Mouse (Mus musculus) heart, adult 2 months (tissue): ENCODE measurements at regions not wholly inside any gene's neighbourhood (a gene's known extent, or its start where the extent isn't known, plus 50 kb on each side); places are given as distances from the start of the nearest gene placed in this dataset.

Experiments
- DNase-seq, 2 experiments: peaks; one replicate each; pipeline ENCODE4 v3.0.0; 2021
- H3K27ac ChIP-seq: fragments of 200-600 bp; 2 replicates; pipeline ENCODE4 v1.8.1; 2022
- H3K27me3 ChIP-seq: fragments of 200-500 bp; 2 replicates; pipeline ENCODE4 v1.6.1; 2012; ENCODE audit warnings: mild to moderate bottlenecking, low read length, inconsistent platforms, mixed read lengths; ENCODE audit not compliant: control insufficient read depth, insufficient read depth
- H3K36me3 ChIP-seq: fragments of 200-500 bp; 2 replicates; pipeline ENCODE4 v1.6.1; 2012; ENCODE audit warnings: low read length, inconsistent platforms; ENCODE audit not compliant: control insufficient read depth, insufficient read depth
- H3K4me1 ChIP-seq: fragments of 200-500 bp; 2 replicates; pipeline ENCODE4 v1.6.1; 2011; ENCODE audit warnings: low read length; ENCODE audit not compliant: control insufficient read depth, insufficient read depth
- H3K4me3 ChIP-seq: fragments of 200-600 bp; 2 replicates; pipeline ENCODE4 v1.8.1; 2022
- H3K79me2 ChIP-seq: fragments of 200-500 bp; replicated peaks from 2 replicates; pipeline ENCODE4 v1.6.1; 2012; ENCODE audit warnings: mild to moderate bottlenecking, inconsistent platforms, low read length, moderate library complexity, mixed read lengths; ENCODE audit not compliant: control insufficient read depth, insufficient read depth
- H3K9ac ChIP-seq: fragments of 200-500 bp; 2 replicates; pipeline ENCODE4 v1.6.1; 2012; ENCODE audit warnings: low read depth, mild to moderate bottlenecking, control low read depth, inconsistent platforms, low read length, mixed read lengths
- CTCF ChIP-seq: fragments of 200-600 bp; IDR thresholded peaks from 2 replicates; pipeline ENCODE4 v1.8.1; 2022; ENCODE audit warnings: antibody characterized with exemption, mild to moderate bottlenecking, moderate library complexity
- EP300 ChIP-seq: fragments of 200-500 bp; IDR thresholded peaks from 2 replicates; pipeline ENCODE4 v1.6.1; 2011; ENCODE audit warnings: low read depth, low read length, control low read depth; ENCODE audit not compliant: insufficient read depth
- POLR2A ChIP-seq: fragments of 200-500 bp; IDR thresholded peaks from 2 replicates; pipeline ENCODE4 v1.6.1; 2011; ENCODE audit warnings: mild to moderate bottlenecking, low read depth, low read length, control low read depth; ENCODE audit not compliant: insufficient read depth
- WGBS: fragments of 180-500 bp; shearing (Covaris S2); methylation state at CpG from one replicate; pipeline ENCODE4 v1.1.7; 2018; 5-methylcytosine and 5-hydroxymethylcytosine counted together
- intact Hi-C: fragments of 180-260 bp; cut with DNase I; formaldehyde crosslinking; loops from one replicate; pipeline ENCODE4 v1.15.1; 2025

DNA sequence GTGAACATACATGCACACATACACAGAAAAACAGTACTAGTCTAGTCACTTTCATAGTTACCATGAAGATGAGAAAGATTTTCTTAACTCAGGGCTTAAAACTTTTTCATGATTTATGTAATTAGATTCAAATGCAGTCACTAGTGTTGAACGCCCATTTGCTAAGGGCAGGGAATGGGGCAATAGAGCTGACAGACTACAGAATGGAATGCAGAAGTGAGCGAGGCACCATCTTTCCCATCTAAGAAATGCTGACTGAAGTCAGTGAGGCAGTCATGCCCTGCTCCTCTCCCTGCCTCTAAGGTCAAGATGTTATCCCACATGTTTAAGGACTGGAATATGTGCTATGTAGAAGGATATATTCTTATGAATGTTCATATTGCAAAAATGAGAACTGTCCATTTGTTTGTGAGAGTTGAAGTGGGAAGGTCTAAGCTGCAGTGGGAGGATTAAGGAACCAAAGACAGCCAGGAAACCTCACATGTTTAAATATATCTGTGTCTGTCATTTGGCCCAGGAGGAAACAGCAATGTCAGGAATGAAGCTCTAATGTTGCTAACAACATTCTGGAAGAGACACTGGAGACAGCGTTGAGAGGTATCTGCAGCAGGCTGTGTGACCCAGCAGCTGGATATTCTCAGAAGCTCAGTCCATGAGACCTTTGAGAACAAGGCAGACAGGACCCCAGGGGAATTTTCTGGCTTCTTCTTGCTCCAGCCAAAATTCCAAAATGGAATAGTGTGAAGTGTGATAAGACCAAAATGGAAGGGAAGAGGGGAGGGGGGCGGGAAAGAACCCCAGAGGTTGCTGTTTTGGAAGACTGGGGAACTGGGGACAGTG lies 68.7 kb upstream of the Ralgps2 start:
- Histone ChIP-seq H3K79me2 (no peaks in the 10 kb centered on the region), H3K36me3 (no peaks in the 10 kb centered on the region; the same call in 1 of the 2 replicates), H3K27me3 (no peaks in the 10 kb centered on the region), H3K27ac (peak overlapping the region; percentile 60), H3K9ac (no peak overlapping the region), H3K4me1 (peaks cover 6% of the 10 kb centered on the region), H3K4me3 (no peak overlapping the region; the same call in 1 of the 2 replicates)
- 25% methylated on average over 4 of the region's 4 CpGs for WGBS
- intact Hi-C loops, result loop anchor here (5.0 kb wide), 1 partner anchor 44 kb away; no protein-coding TSS in a partner anchor
- DNase-seq, result peak in 1 of 2 experiments; percentile 65
- TF ChIP-seq POLR2A (0 out of 2 replicates have a peak, but pooled peaks have one; percentile 25), EP300 (peak; percentile 73; the same call in 1 of the 2 replicates), CTCF (no peak)

DNA sequence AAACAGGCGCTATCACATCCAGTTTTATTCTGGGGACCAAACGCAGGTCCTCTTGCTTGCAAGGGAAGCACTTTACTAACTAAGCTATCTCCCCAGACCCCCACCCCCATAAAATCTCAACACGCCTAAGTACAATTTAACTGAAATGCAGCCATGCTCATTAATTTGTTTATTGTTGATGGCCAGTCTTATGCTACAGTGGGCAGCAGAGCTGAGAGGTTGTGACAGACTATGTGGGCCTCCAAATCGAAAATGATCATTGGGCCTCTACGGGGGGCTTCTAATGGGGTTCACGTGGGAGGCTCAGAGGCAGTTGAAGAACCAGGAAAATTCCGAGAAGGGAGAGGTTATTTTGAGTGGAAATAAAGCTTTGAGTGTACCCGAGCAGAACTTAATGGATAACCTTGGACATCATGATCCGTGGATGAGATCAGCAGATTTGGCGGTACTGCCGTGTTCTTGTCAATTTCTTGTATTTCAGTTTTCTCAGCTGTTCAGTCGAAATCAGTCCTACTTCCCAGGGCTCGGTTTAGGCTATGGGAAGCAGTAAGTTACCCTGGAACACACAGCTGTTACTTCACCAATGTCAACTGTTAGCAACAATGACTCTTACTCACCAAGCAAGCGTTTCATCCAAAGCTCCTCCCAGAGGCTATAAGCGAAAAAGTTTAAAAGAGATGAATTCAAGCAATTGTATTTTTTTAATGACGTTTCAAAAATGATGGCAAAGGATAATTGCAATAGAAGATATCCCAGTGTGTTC lies 65.1 kb upstream of the Ralgps2 start:
- no peak for DNase-seq
- intact Hi-C loops, result loop anchor here (5.0 kb wide), 1 partner anchor 48 kb away; no protein-coding TSS in a partner anchor
- no peak for TF ChIP-seq POLR2A
- TF ChIP-seq CTCF, result no peak
- no peak for TF ChIP-seq EP300
- Histone ChIP-seq H3K4me3 (no peak overlapping the region), H3K27me3 (no peaks in the 10 kb centered on the region), H3K9ac (no peak overlapping the region), H3K27ac (no peak overlapping the region), H3K4me1 (peaks cover 6% of the 10 kb centered on the region), H3K79me2 (no peaks in the 10 kb centered on the region), H3K36me3 (no peaks in the 10 kb centered on the region; the same call in 1 of the 2 replicates)
- 87% methylated on average over 16 of the region's 16 CpGs for WGBS

DNA sequence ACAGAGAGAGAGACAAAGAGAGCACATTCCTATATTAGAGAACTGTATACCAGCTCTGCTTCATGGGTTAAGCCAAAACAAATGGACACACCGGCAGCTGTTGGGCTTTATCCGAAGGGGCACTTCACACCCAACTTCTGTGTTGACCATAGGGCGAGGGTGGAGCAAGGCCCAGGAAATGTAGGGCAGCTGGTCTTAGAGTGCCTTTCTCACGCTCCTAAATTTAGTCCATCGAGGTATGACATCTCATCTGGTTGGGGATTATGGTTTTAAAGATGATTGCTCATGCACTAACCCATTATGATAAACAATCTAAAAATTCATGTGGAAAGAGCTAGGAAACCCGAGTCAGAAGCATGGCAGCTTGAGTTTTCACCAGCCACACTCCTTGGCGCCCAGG lies 63.6 kb upstream of the Ralgps2 start:
- TF ChIP-seq CTCF (no peak), EP300 (no peak), POLR2A (no peak)
- no peaks in the 10 kb centered on the region for H3K27me3 ChIP-seq
- H3K4me3 ChIP-seq, result no peak overlapping the region
- 77% methylated on average over 7 of the region's 7 CpGs for WGBS
- intact Hi-C loops, result no loop called here
- H3K4me1 ChIP-seq, result peaks cover 4% of the 10 kb centered on the region
- H3K9ac ChIP-seq, result no peak overlapping the region
- no peaks in the 10 kb centered on the region for H3K79me2 ChIP-seq
- DNase-seq, result no peak
- no peak overlapping the region for H3K27ac ChIP-seq
- no peaks in the 10 kb centered on the region; the same call in 1 of the 2 replicates for H3K36me3 ChIP-seq

DNA sequence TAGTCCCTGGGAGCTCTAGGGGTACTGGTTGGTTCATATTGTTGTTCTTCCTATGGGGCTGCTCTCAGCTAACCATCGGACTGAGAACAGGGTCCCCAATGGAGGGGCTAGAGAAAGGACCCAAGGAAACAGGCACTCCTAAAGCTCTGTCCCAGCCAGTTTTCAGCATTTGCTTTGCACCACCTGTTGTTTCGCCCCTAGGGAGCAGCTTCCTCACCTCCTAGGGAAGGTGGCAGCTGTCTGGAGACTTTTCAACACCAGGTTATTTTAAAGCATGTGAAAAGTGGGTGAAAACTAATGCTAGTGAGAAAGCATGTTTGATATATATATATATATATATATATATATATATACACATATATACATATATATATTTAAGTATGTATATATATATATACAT lies 62.8 kb upstream of the Ralgps2 start:
- Histone ChIP-seq H3K36me3 (no peaks in the 10 kb centered on the region), H3K27ac (no peak overlapping the region), H3K27me3 (no peaks in the 10 kb centered on the region), H3K4me1 (no peaks in the 10 kb centered on the region; the same call in 1 of the 2 replicates), H3K4me3 (no peak overlapping the region), H3K79me2 (no peaks in the 10 kb centered on the region), H3K9ac (no peak overlapping the region)
- no peak for TF ChIP-seq EP300
- no peak for TF ChIP-seq POLR2A
- TF ChIP-seq CTCF, result no peak
- no peak for DNase-seq
- intact Hi-C loops, result no loop called here
- WGBS, result 87% methylated on average over 2 of the region's 2 CpGs

DNA sequence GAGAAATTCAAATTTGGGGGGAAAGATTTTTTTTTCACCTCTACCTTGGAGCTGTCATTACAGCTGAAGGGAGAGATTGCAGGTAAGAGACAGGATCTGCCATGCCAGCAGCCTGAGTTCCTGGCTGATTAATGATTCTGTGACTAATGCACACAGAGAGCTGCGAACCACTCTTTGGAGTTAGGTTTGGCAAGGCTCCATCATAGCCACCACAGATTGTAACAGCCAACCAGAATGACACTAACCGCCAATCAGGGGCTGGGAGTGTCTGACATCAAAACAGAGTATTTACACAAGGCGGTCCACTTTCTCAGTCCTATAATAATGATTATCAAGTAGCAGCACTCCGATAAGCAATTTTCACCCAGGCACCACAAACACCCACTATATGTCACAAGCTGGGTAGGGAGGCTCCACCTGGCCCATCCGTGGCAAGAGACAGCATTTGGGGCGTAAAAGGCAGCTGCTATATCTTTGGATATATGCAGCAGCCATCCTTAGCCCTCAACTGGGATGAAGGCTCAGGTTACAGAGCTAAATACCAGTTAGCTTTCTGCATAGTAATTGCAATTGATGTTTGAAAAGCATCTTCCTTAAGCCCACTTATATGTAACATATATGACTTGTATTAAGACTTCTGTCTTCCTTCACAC lies 61.7 kb upstream of the Ralgps2 start:
- no peak for DNase-seq
- Histone ChIP-seq H3K4me3 (no peak overlapping the region), H3K27ac (no peak overlapping the region), H3K4me1 (no peaks in the 10 kb centered on the region), H3K9ac (no peak overlapping the region), H3K79me2 (no peaks in the 10 kb centered on the region), H3K36me3 (no peaks in the 10 kb centered on the region), H3K27me3 (no peaks in the 10 kb centered on the region)
- WGBS, result 70% methylated on average over 6 of the region's 6 CpGs
- no peak for TF ChIP-seq CTCF
- intact Hi-C loops, result no loop called here

DNA sequence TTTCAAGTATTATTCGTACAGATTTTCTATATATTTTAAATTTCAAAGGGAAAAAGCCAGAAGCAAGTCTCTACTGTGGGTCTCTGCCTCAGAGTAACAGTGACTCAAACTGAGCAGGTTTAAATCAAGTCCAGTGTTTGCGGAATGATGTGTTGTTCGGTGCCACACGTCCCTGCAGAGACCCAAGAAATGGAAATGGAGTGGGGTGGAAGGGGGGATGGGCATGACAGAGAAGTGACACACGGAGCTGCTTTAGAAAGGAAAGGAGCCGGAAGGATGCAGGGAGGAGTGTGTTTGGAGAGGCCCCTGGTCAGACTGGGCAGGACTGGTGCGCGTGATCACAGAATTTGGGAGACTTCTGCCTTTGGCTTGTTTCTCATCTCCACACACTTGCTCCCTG lies 60.5 kb upstream of the Ralgps2 start:
- intact Hi-C loops, result no loop called here
- Histone ChIP-seq H3K27ac (no peak overlapping the region), H3K27me3 (no peaks in the 10 kb centered on the region), H3K4me1 (no peaks in the 10 kb centered on the region), H3K79me2 (no peaks in the 10 kb centered on the region), H3K36me3 (no peaks in the 10 kb centered on the region), H3K9ac (no peak overlapping the region), H3K4me3 (no peak overlapping the region)
- TF ChIP-seq EP300 (no peak), CTCF (no peak), POLR2A (no peak)
- WGBS, result 61% methylated on average over 8 of the region's 8 CpGs
- no peak for DNase-seq
